Mouse (Mus musculus): Measurements from ENCODE around the gene Ube2u. TPM values are rescaled to one million over a fixed set of nuclear protein-coding genes. Genes with fewer than 3 reads are reported as not detected.

Gene Ube2u
- not detected for total RNA-seq (2023)

DNA sequence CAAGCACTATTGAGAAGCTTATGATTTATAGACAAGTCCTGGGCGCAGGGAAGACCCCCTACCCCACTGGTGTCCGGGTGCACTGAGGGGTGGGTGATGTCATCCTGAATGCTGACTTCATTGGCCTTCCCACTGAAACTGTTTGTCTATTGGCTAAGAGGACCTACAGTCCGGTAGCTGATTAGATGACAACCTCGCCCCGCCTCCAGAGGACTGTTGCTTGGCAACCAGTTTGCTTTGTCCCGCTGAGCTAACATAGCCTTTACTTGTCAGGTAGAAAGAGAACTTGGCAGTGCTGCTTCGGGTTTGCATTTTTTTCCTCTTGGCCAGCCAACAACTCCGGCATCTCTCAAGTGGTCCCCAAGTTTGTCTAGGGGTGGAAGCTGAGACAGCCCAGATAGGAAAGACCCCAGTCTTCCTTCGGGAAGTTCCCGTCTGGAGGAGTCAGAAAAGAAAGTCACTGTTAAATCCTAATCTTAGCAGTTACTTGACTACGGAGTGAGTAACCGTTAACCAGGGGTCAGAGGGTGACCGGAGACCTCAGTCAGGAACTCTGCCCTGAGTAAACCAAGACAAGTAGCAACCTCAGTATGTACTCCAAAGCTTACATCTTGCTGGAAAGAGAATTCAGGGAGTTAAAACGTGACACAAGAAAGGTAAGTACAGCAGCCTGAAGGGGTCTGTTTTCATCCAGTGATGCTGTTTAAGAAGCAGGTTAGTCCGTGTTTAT, at the start of gene Ube2u:
TSS of gene Ube2u (plus strand) at position 258 of the 730 bp plus-strand sequence.

